Mouse (Mus musculus) 3T3-L1 (cell line): ENCODE data around the gene Gm11639.
"Not testable (repeated sequence)": the region's sequence is repeated elsewhere in the genome, so short reads cannot be mapped to it uniquely, and the experiment has no call there.

Experiments used
- DNase-seq: peaks from one replicate; pipeline ENCODE4 v3.0.0-alpha.2; 2015; ENCODE audit warnings: low read depth, low spot score

Gene Gm11639

GRCm38 (mm10) chr11:105112448-105112847 lies 426.9 kb downstream of the Gm11639 start:
- not testable (repeated sequence) for DNase-seq

DNA sequence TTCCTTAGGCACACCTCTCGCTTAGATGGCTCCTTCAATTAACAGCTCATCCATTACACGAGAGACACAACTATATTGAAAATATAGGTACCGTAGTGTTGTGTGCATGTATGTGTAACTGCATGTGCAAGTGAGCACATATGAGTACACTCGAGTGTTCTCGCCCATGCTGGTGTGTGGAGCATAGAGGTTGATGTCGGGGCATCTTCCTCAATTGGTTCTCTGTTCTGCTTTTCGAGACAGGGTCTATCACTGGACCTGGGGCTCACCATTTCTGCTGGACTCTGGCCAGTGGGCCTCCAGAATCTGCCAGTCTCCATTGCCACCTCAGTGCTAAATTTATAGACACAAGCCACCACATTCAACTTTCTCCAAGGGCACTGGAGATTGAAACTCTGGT lies 432.3 kb downstream of the Gm11639 start:
- DNase-seq, result no peak

- peak; percentile 42 for DNase-seq
Observed at GRCm38 (mm10) chr11:105120551-105121061, 435.1 kb downstream of the Gm11639 start.

GRCm38 (mm10) chr11:105121792-105122191 lies 436.3 kb downstream of the Gm11639 start:
- peak; percentile 40 for DNase-seq

DNA sequence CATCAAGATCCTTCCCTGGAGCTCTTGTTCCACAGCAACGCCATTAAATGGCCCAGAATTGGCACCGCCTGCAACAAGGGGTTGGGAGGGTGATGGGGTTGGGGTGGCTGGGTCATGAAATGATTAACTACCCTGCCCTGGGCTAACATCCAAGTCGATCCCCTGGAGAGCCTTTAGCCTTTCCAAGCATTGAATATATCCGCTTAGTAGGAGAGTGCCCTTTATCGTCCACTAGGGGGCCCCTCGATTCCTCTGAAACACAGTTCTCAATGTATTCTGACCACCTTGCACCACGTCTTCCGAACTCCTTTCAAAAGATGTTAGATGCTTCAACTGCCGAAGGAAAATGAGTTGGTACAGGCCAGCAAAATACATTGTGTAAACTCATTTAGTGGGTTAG lies 438.5 kb downstream of the Gm11639 start:
- peak; percentile 83 for DNase-seq

DNA sequence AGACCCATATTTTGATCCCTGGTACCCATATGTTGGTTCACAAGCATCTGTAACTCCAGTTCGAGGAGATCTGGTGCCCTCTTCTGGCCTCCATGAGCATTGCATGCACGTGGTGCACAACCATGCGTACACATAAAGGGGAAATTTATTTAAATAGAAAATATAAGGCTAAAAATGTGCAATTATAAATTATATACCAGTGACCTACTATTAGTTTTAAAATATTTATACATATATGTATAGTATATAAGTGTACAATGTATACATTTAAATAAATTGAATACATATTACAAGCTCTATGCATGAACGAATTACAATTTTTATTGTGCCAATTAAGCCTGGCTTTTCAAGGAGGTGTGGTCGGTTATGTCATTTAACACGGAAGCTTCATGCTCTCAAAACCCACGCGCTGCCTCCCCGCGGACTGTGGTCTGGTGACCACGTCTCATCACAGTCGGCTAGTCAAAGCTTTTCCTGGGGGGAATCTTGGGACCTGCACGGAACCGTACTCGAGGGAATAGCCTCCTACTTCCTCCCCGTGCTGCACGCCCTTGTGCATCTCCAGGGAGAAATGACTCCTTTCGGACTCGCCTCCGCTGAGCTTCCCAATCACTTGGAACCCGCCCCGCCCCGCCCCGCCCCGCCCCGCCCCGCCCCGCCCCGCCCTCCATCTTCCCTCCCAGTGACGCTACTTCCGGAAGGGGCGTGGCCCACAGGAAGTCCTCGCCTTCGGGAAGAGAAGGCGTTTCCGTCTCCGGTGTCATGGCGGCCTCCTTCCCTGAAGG lies 440.4 kb downstream of the Gm11639 start, which contains the start of gene Mettl2:
TSS of gene Mettl2 (plus strand) at position 691 of the 785 bp plus-strand sequence.
- DNase-seq, result peak; percentile 88

DNA sequence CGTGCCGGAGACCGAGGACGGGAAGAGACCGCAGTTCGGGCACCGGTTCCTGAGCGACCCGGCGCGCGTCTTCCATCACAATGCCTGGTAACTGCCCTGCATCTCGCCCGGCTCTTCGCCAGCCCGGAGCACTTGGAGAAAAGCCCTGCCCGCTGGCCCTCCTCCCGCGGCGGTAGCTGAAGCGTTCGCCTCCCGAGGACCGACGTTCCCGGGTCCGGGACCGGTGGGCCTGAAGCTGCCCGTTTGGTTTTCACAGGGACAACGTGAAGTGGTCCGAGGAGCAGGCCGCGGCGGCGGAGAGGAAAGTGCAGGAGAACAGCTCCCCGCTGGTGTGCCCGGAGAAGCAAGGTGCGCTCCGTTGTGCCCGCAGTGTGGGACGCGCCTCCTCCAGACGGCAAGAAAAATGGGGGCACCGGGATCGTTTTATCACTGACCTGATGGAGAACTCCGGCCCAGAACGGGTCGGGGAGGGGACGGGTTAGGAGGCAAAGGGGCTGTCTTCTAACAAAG lies 441.1 kb downstream of the Gm11639 start:
- peak; percentile 14 for DNase-seq

- no peak for DNase-seq
Observed at GRCm38 (mm10) chr11:105135692-105136091, 450.2 kb downstream of the Gm11639 start.

GRCm38 (mm10) chr11:105137255-105137654 lies 451.7 kb downstream of the Gm11639 start:
- DNase-seq, result not testable (repeated sequence)

DNA sequence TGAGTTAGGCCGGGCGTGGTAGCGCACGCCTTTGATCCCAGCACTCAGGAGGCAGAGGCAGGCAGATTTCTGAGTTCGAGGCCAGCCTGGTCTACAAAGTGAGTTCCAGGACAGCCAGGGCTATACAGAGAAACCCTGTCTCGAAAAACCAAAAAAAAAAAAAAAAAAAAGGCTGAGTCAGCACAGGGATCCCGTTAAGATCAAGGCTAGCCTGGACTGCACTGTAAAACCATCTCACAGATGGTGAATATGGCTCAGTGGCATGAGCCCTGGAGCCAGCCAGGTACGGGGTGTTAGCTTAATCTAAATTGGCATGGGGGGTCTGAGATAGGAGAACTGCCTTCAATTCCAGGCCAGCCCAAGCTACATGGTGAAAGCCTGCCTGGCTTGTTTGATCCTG lies 455.0 kb downstream of the Gm11639 start:
- not testable (repeated sequence) for DNase-seq

DNA sequence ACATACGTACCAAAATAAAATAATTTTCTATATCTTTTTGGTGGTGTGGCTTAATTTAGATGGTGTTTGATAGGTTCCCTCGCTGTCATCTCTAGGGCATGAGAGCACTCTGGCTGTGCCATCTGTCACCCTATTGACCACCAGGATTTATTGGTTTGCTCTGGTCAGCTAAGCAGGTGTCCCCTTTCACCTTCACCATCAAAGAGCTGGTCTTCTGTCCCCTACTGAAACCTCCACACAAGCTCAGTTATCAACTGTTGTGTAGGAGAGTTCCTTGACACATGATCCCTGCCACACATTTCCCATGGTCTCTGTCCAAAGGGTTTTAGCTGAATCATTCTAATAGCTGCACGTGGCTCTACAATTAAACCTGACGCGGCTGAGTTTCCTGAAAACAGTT lies 455.6 kb downstream of the Gm11639 start:
- DNase-seq, result no peak

GRCm38 (mm10) chr11:105143564-105143963 lies 458.1 kb downstream of the Gm11639 start:
- DNase-seq, result no peak

DNA sequence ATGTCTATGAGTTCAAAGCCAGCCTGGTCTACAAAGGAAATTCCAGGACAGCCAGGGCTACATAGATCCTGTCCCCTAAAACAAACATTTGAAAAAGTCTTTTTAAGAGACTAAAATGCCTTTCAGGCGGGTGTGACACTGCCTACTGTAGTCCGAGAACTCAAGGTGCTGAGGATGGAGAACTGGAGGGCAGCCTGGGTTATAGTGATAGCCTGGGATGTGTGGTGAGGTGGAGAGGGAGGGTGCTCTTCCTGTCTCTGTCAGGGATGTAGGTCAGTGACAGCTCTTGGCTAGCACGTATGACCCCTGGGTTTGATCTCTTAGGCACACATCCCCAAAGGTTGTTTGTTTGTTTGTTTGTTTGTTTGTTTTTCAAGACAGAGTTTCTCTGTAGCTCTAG lies 458.6 kb downstream of the Gm11639 start:
- no peak for DNase-seq

- DNase-seq, result peak; percentile 30
Observed at GRCm38 (mm10) chr11:105144508-105145210, 459.2 kb downstream of the Gm11639 start.

DNA sequence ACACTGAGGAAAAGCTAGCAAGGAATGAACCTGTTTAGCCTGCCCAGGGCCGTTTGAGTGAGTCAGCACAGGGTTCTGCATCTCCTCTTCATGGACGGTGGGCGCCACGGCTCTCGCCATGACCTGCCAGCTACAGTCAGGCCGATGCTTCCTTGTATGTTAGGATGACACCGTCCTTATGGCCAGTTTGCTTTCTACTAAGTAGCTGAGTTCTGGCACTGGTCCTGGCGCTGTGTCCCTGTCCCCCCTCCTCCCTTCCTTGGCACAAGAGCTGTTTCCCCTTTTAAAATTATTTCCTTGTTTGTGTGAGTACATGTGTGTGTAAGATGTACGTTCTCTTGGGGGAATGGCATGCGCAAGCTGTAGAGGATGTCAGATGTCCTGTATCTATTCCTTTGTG lies 459.7 kb downstream of the Gm11639 start:
- no peak for DNase-seq

DNA sequence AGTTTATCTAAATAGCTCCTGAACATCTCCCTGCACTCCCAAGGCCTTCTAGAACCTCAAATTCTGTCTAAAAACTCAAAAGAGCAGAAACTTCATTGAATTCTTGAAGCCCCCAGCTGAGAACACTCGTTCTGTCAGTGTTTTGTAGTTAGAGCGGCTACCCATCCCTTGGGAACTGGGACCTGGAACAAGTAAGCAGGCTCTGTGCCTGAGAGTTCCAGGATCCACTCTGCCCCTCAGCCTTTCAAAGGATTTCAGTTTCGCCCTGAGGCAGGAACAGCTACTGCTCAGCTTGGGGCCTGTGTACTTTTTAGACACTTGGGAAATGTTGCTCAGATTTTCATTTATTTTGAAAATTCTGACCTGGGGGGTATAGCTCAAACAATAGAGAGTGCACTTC lies 461.1 kb downstream of the Gm11639 start, which contains the start of gene Gm10842:
TSS of gene Gm10842 (plus strand) at position 301 of the 400 bp plus-strand sequence.
- no peak for DNase-seq

DNA sequence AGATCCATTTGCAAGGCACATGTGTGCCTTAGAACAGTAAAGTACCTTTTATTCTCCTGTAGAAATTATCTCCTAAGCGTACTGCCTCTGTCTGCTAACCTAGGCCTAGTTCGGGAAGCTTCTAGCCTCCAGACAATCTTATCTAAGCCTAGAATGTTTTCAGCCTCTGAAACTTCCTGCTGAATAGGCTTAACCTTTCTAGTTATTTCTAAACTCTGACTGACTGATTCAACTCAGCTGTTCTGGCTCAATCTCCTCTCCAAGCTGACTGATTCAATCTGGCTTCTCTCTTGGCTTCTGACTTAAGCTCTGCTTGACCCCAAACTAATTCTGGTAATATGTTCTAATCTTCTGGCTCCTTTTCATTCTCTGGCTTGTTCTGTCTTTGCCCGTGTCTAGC lies 463.8 kb downstream of the Gm11639 start:
- DNase-seq, result no peak

GRCm38 (mm10) chr11:105149766-105150165 lies 464.3 kb downstream of the Gm11639 start:
- DNase-seq, result peak; percentile 48

- no peak for DNase-seq
Observed at GRCm38 (mm10) chr11:105150691-105151090, 465.2 kb downstream of the Gm11639 start.

DNA sequence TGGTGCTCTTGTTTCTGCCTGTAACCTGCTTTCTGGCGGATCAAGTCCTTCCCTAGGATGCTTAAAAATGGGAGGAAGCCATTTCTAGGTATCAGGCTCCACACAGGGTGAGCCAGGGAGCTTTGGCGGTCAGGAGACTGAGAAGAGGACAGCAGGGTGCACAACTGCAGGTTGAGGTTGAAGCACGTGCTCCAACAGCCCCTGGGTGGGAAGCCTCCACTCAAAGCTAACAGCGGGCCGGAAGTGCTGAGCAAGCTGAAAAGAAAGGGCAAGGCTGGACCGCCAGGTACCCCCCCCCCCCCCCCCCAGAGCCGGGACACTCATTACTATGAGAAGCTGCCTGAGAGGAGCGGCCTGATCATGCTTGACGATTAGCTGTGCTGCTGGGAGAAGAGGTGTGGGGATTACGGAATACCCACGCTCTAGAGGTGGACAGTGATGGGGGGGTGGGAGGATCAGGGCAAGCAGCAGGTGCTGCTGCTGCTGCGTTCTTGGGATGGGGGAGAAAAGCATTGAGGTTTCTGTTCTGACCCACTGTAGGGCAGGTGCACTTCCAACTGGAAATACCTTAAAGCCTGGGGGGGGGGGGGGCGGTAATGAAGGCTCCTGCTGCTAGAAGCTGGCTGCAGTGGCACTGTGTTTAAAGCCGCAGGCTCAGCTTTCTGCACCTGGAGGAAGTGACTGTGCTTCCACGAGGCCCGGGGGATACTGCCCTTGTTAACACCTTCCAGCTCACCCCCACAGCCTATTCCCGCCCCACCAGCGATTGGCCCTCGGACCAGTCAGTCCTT lies 465.9 kb downstream of the Gm11639 start:
- no peak for DNase-seq

DNA sequence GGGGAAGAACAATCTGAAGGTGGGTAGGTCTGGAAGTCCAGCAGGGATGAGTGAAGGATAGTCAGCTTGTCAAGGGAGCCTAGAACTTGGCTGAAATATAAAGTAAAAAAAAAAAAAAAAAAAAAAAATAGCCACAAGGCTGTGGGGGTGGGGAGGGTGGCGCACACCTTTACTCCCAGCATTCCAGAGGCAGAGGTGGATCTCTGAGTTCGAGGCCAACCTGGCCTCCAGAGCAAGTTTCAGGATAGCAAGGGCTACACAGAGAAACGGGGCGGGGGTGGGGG lies 466.5 kb downstream of the Gm11639 start:
- no peak for DNase-seq
